Mouse (Mus musculus) MEL (cell line): ENCODE measurements at regions not wholly inside any gene's neighbourhood (a gene's known extent, or its start where the extent isn't known, plus 50 kb on each side); places are given as distances from the start of the nearest gene placed in this dataset.

Source experiments
- DNase-seq: peaks from one replicate; pipeline ENCODE4 v3.0.0; 2011; ENCODE audit warnings: low read depth, low spot score
- H3K27ac ChIP-seq: 2 replicates; pipeline ENCODE4 v1.5.1; 2012; ENCODE audit warnings: low read depth, mild to moderate bottlenecking, control low read depth, low read length, moderate library complexity; ENCODE audit not compliant: control insufficient read depth
- H3K27me3 ChIP-seq, 2 experiments: fragments of 150-350 bp in 1 of 2; sonication (generic) in 1 of 2; 2 replicates each; pipeline ENCODE4 v1.6.1; 2012; ENCODE audit warnings: low read length in 2 of 2, mild to moderate bottlenecking in 2 of 2, improper control_type of control experiment in 1 of 2, moderate library complexity in 1 of 2; ENCODE audit not compliant: insufficient read depth in 2 of 2, control insufficient read depth in 1 of 2
- H3K36me3 ChIP-seq, 2 experiments: 2 replicates each; pipeline ENCODE4 v1.6.1; 2012 to 2014; ENCODE audit warnings: low read length in 2 of 2, improper control_type of control experiment in 1 of 2, inconsistent platforms in 1 of 2, mild to moderate bottlenecking in 1 of 2; ENCODE audit not compliant: insufficient read depth in 2 of 2, control insufficient read depth in 1 of 2
- H3K4me1 ChIP-seq, 2 experiments: fragments of 150-350 bp in 1 of 2; sonication (generic) in 1 of 2; 2 replicates each; pipeline ENCODE4 v1.6.1; 2012; ENCODE audit warnings: low read length in 2 of 2, improper control_type of control experiment in 1 of 2, mild to moderate bottlenecking in 1 of 2; ENCODE audit not compliant: insufficient read depth in 2 of 2, control insufficient read depth in 1 of 2
- H3K4me3 ChIP-seq, 2 experiments: fragments of 150-350 bp in 1 of 2; sonication (generic) in 1 of 2; 2 replicates each; pipeline ENCODE4 v1.5.1; 2012; ENCODE audit warnings: low read depth in 2 of 2, low read length in 2 of 2, mild to moderate bottlenecking in 2 of 2, moderate library complexity in 2 of 2, control low read depth in 1 of 2, improper control_type of control experiment in 1 of 2; ENCODE audit not compliant: control insufficient read depth in 1 of 2, insufficient read depth in 1 of 2
- H3K79me2 ChIP-seq: 2 replicates; pipeline ENCODE4 v1.6.1; 2012; ENCODE audit warnings: mild to moderate bottlenecking, low read length, moderate library complexity; ENCODE audit not compliant: control insufficient read depth, poor library complexity, insufficient read depth
- H3K9ac ChIP-seq: 2 replicates; pipeline ENCODE4 v1.6.1; 2012; ENCODE audit warnings: low read depth, mild to moderate bottlenecking, control low read depth, low read length, moderate library complexity; ENCODE audit not compliant: control insufficient read depth, poor library complexity, severe bottlenecking
- H3K9me3 ChIP-seq: fragments of 150-350 bp; sonication (generic); replicated peaks from 2 replicates; pipeline ENCODE4 v1.6.1; 2012; ENCODE audit warnings: mild to moderate bottlenecking, low read length, improper control_type of control experiment, moderate library complexity; ENCODE audit not compliant: insufficient read depth
- CHD1 ChIP-seq: IDR thresholded peaks from 2 replicates; pipeline ENCODE4 v1.6.1; 2012; ENCODE audit warnings: low read depth, mild to moderate bottlenecking, inconsistent platforms, low read length, improper control_type of control experiment
- CHD2 ChIP-seq: IDR thresholded peaks from 2 replicates; pipeline ENCODE4 v1.6.1; 2011; ENCODE audit warnings: low read length, improper control_type of control experiment
- ETS1 ChIP-seq: IDR thresholded peaks from 2 replicates; pipeline ENCODE4 v1.6.1; 2012; ENCODE audit warnings: low read depth, mild to moderate bottlenecking, inconsistent platforms, low read length, improper control_type of control experiment, moderate library complexity
- GABPA ChIP-seq: IDR thresholded peaks from 2 replicates; pipeline ENCODE4 v1.6.1; 2012; ENCODE audit warnings: low read depth, mild to moderate bottlenecking, inconsistent platforms, low read length, improper control_type of control experiment, moderate library complexity
- JUND ChIP-seq: IDR thresholded peaks from 2 replicates; pipeline ENCODE4 v1.6.1; 2011; ENCODE audit warnings: low read depth, mild to moderate bottlenecking, improper control_type of control experiment, low read length
- KAT2A ChIP-seq: conservative IDR thresholded peaks from 2 replicates; pipeline ENCODE4 v1.6.1; 2012; ENCODE audit warnings: low read depth, low read length, improper control_type of control experiment, inconsistent platforms
- MAX ChIP-seq: IDR thresholded peaks from 2 replicates; pipeline ENCODE4 v1.6.1; 2011; ENCODE audit warnings: low read length, improper control_type of control experiment
- MAZ ChIP-seq: IDR thresholded peaks from 2 replicates; pipeline ENCODE4 v1.6.1; 2012; ENCODE audit warnings: low read depth, mild to moderate bottlenecking, inconsistent platforms, low read length, improper control_type of control experiment
- MEF2A ChIP-seq: IDR thresholded peaks from 2 replicates; pipeline ENCODE4 v1.6.1; 2014; ENCODE audit warnings: low read depth, mild to moderate bottlenecking, inconsistent platforms, low read length, improper control_type of control experiment; ENCODE audit not compliant: poor library complexity, insufficient replicate concordance, severe bottlenecking; ENCODE audit errors: extremely low read depth
- MXI1 ChIP-seq: IDR thresholded peaks from 2 replicates; pipeline ENCODE4 v1.6.1; 2011; ENCODE audit warnings: mild to moderate bottlenecking, low read depth, low read length, improper control_type of control experiment
- MYC ChIP-seq: IDR thresholded peaks from 2 replicates; pipeline ENCODE4 v1.6.1; 2011; ENCODE audit warnings: low read depth, mild to moderate bottlenecking, low read length, improper control_type of control experiment, moderate library complexity
- NRF1 ChIP-seq: IDR thresholded peaks from 2 replicates; pipeline ENCODE4 v1.6.1; 2014; ENCODE audit warnings: low read depth, mild to moderate bottlenecking, inconsistent platforms, low read length, improper control_type of control experiment, moderate library complexity; ENCODE audit not compliant: poor library complexity, insufficient read depth, severe bottlenecking
- POLR2AphosphoS2 ChIP-seq: IDR thresholded peaks from 2 replicates; pipeline ENCODE4 v1.6.1; 2011; ENCODE audit warnings: low read length, improper control_type of control experiment
- POLR2AphosphoS5 ChIP-seq: IDR thresholded peaks from 2 replicates; pipeline ENCODE4 v1.6.1; 2012; ENCODE audit warnings: low read depth, borderline replicate concordance, mild to moderate bottlenecking, inconsistent platforms, low read length, moderate library complexity, mixed read lengths
- RCOR1 ChIP-seq: IDR thresholded peaks from 2 replicates; pipeline ENCODE4 v1.6.1; 2012; ENCODE audit warnings: low read depth, mild to moderate bottlenecking, inconsistent platforms, low read length, improper control_type of control experiment
- SIN3A ChIP-seq: IDR thresholded peaks from 2 replicates; pipeline ENCODE4 v1.6.1; 2012; ENCODE audit warnings: low read length, improper control_type of control experiment, inconsistent platforms
- SMC3 ChIP-seq: IDR thresholded peaks from 2 replicates; pipeline ENCODE4 v1.6.1; 2011; ENCODE audit warnings: low read depth, low read length, improper control_type of control experiment
- TAL1 ChIP-seq: IDR thresholded peaks from 2 replicates; pipeline ENCODE4 v1.6.1; 2012; ENCODE audit warnings: mild to moderate bottlenecking, inconsistent platforms, low read length, moderate library complexity, mixed read lengths
- UBTF ChIP-seq: IDR thresholded peaks from 2 replicates; pipeline ENCODE4 v1.6.1; 2012; ENCODE audit warnings: low read depth, mild to moderate bottlenecking, inconsistent platforms, low read length, improper control_type of control experiment, moderate library complexity, borderline replicate concordance; ENCODE audit not compliant: insufficient read depth
- USF1 ChIP-seq: IDR thresholded peaks from 2 replicates; pipeline ENCODE4 v1.6.1; 2014; ENCODE audit warnings: low read depth, mild to moderate bottlenecking, inconsistent platforms, low read length, improper control_type of control experiment, moderate library complexity
- USF2 ChIP-seq, 2 experiments: IDR thresholded peaks; 2 replicates each; pipeline ENCODE4 v1.6.1; 2011 to 2012; ENCODE audit warnings: improper control_type of control experiment in 2 of 2, low read length in 2 of 2, borderline replicate concordance in 1 of 2, inconsistent platforms in 1 of 2, low read depth in 1 of 2, mild to moderate bottlenecking in 1 of 2; ENCODE audit not compliant: insufficient read depth in 1 of 2

DNA sequence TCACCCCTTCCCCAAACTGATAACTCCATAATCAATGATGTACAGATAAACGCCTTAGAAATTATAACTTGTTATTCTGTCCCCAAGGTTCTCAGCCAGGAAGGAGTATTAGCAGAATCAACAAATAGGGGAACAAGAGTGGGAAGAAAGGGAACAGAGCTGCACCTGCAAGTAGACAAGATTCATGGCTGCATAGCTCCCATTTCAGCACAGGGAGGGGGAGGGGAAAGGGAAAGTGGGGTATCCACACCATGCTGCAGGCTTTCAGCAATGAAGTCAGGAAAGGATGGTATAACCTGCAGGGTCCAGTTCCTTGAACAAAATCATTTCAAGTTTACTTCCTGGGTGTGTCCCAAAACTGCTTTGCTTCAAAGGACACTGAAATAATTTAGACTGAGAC, 610.5 kb downstream of the Tox3 start:
- Histone ChIP-seq H3K9ac (no peak overlapping the region), H3K79me2 (no peaks in the 10 kb centered on the region), H3K27ac (no peak overlapping the region), H3K4me3 (no peak overlapping the region)
- DNase-seq: no peak
- TF ChIP-seq GABPA (no peak), POLR2AphosphoS5 (no peak), MAX (no peak), UBTF (no peak), MYC (no peak), POLR2AphosphoS2 (no peak), CHD2 (no peak), USF1 (no peak), MEF2A (no peak), RCOR1 (no peak), MXI1 (no peak), USF2 (IDR thresholded peaks at IDR 0.05; ENCODE audit: borderline replicate concordance in 1 of 2, insufficient read depth in 1 of 2, low read depth in 1 of 2, low read length in 2 of 2) (no peak), KAT2A (no peak)
- TF ChIP-seq, all 39 proteins: peak for 0
- Histone ChIP-seq H3K4me1 (no peaks in the 10 kb centered on the region), H3K9me3 (no peaks in the 10 kb centered on the region), H3K27me3 (no peaks in the 10 kb centered on the region), H3K36me3 (no peaks in the 10 kb centered on the region)

DNA sequence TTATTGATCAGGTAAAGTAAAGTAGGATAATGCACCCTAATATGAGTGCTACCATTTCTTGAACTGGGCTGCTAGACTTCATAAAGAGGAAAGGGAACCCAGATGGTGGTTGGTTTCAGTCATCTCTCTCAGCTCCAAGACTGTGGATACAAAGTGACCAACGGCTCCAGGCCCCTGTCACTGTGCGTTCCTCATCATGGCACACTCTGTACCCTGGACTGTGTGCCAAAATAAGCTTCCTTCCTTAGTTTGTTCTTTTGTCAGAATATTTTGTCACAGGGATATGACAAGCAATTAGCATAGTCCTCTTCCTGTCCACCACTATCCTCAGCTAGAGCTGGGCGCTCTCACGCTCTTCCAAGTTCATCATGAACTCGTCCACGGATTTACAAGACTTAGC, 620.9 kb downstream of the Tox3 start:
- no peak overlapping the region for H3K4me3 ChIP-seq
- TF ChIP-seq JUND (no peak), SMC3 (no peak), KAT2A (no peak), TAL1 (no peak), MAZ (no peak), POLR2AphosphoS5 (no peak), MEF2A (no peak), SIN3A (no peak), NRF1 (no peak), CHD1 (no peak), MYC (no peak), ETS1 (no peak)
- no peaks in the 10 kb centered on the region for H3K36me3 ChIP-seq
- no peaks in the 10 kb centered on the region for H3K79me2 ChIP-seq
- H3K9ac ChIP-seq: no peak overlapping the region
- no peak overlapping the region for H3K27ac ChIP-seq
- no peak for DNase-seq
- H3K4me1 ChIP-seq: no peaks in the 10 kb centered on the region
- H3K27me3 ChIP-seq: no peaks in the 10 kb centered on the region
- no peaks in the 10 kb centered on the region for H3K9me3 ChIP-seq
